Mouse (Mus musculus): ENCODE results near the gene Grik5.

- no peak for TF ChIP-seq CTCF (IDR thresholded peaks at IDR 0.05; ENCODE audit: insufficient read depth, low read depth, low read length)
- no peak for TF ChIP-seq POLR2A (IDR thresholded peaks at IDR 0.05; ENCODE audit: insufficient read depth, low read depth, low read length)
Measured at GRCm38 (mm10) chr7:25052587-25052986, 19.6 kb downstream of the Grik5 start.

Data from olfactory bulb, adult 2 months (tissue).